Comparison of ENCODE assay signal across 34 mouse cellular contexts in the genomic region with DNA sequence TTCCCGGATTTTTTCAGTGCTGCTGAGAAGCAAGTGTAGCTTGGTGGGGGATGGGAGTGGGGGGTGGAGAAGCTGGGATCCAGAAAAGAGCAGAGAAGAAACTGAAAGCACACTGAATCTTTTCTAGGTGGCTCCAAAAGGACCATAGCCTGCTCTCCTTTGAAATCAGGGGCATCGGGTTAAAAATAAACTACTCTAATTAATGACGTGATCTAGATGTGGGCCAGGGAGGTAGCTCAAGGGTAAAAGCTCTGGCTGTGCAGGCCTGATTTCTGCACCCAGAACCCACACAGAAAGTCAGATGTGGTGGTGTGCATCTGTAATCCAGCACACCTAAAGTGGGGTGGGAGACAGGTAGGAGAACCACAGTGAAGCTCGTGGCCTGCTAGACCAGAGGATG. TPM values are rescaled to one million over a fixed set of nuclear protein-coding genes. Genes with fewer than 3 reads are reported as not detected.
DNase-seq lines count a peak whose midpoint lies in the region; ATAC-seq and TF ChIP-seq lines count a peak whose summit lies in the region.
"Had no signal": no experiment of that assay in that cellular context is flagged by ENCODE, and none has a peak within 500 bp of the region (broad histone marks: within the 10 kb centered on the region; RNA-seq: fewer than 3 reads in every experiment).

No protein-coding gene starts in this region.

- no peak overlapping the region for H3K9ac ChIP-seq in kidney, embryonic 15.5 days
- H3K9ac ChIP-seq in limb, embryonic 14.5 days (ENCODE audit: low read depth, low read length, severe bottlenecking) = no peak overlapping the region
- H3K9ac ChIP-seq: embryonic facial prominence, embryonic 12.5 days; heart, embryonic 13.5 days; intestine, embryonic 15.5 days; liver, embryonic 14.5 days; neural tube, embryonic 15.5 days had no signal

- H3K27ac ChIP-seq in heart, embryonic 10.5 days = 0 out of 2 replicates have a peak overlapping the region, but pooled peaks have one; percentile 16
- H3K27ac ChIP-seq in kidney, embryonic 15.5 days = peak overlapping the region; percentile 63
- H3K27ac ChIP-seq in embryonic facial prominence, embryonic 10.5 days (replicated peaks) = peak overlapping the region; percentile 52
- H3K27ac ChIP-seq in limb, embryonic 14.5 days (replicated peaks; ENCODE audit: low read depth, low read length) = 0 out of 2 replicates have a peak overlapping the region, but pooled peaks have one; percentile 20
- H3K27ac ChIP-seq: embryonic facial prominence, embryonic 12.5 days; gastrocnemius, adult 2 months; heart, adult 2 months; heart, embryonic 13.5 days; hindbrain, postnatal 0 days; intestine, embryonic 15.5 days; liver, embryonic 14.5 days; macrophage; neural tube, embryonic 15.5 days; stomach, postnatal 0 days had no signal

- intact Hi-C loops in heart, postnatal 14 days (cut with DNase I) = no loop called here

- H3K27me3 ChIP-seq in heart, embryonic 10.5 days (ENCODE audit: insufficient read depth, poor library complexity, severe bottlenecking) = 0 out of 2 replicates have a peak, but pooled peaks cover 4% of the 10 kb centered on the region
- H3K27me3 ChIP-seq in kidney, embryonic 15.5 days = no peaks in the 10 kb centered on the region
- peaks cover 25% of the 10 kb centered on the region for H3K27me3 ChIP-seq in embryonic facial prominence, embryonic 10.5 days (replicated peaks; ENCODE audit: low read depth, poor library complexity, severe bottlenecking)
- H3K27me3 ChIP-seq in limb, embryonic 14.5 days (ENCODE audit: control insufficient read depth, insufficient read depth, low read length) = no peaks in the 10 kb centered on the region
- H3K27me3 ChIP-seq: embryonic facial prominence, embryonic 12.5 days; heart, embryonic 13.5 days; intestine, embryonic 15.5 days had no signal

- TF ChIP-seq POLR2A in limb, embryonic 14.5 days (IDR thresholded peaks at IDR 0.05; ENCODE audit: borderline replicate concordance, extremely low read depth, insufficient read depth, insufficient read length) = no peak

- 44% methylated on average over 4 of the region's 4 CpGs for WGBS in heart, embryonic 10.5 days
- 42% methylated on average over 4 of the region's 4 CpGs for WGBS in kidney, embryonic 15.5 days
- WGBS in embryonic facial prominence, embryonic 10.5 days = 72% methylated on average over 4 of the region's 4 CpGs
- WGBS in limb, embryonic 14.5 days = 48% methylated on average over 4 of the region's 4 CpGs

- no peak overlapping the region for H3K4me2 ChIP-seq in kidney, embryonic 15.5 days
- no peak overlapping the region for H3K4me2 ChIP-seq in limb, embryonic 14.5 days (replicated peaks; ENCODE audit: low read depth, low read length, severe bottlenecking)
- H3K4me2 ChIP-seq: embryonic facial prominence, embryonic 12.5 days; heart, embryonic 13.5 days; intestine, embryonic 15.5 days; neural tube, embryonic 15.5 days had no signal

- ATAC-seq in kidney, embryonic 15.5 days (replicated peaks; ENCODE audit: low FRiP score) = no peak
- ATAC-seq in limb, embryonic 14.5 days (ENCODE audit: low FRiP score, low read depth) = no peak
- ATAC-seq: forebrain, embryonic 16.5 days; hindbrain, postnatal 0 days; intestine, embryonic 15.5 days had no signal

- no peak overlapping the region for H3K4me3 ChIP-seq in heart, embryonic 10.5 days
- H3K4me3 ChIP-seq in kidney, embryonic 15.5 days (replicated peaks) = no peak overlapping the region
- H3K4me3 ChIP-seq in embryonic facial prominence, embryonic 10.5 days = no peak overlapping the region
- no peak overlapping the region for H3K4me3 ChIP-seq in limb, embryonic 14.5 days (replicated peaks; ENCODE audit: low read length)
- H3K4me3 ChIP-seq: embryonic facial prominence, embryonic 12.5 days; gastrocnemius, adult 2 months; heart, adult 2 months; heart, embryonic 13.5 days; intestine, embryonic 15.5 days; neural tube, embryonic 15.5 days had no signal

- DNase-seq in heart, embryonic 10.5 days (ENCODE audit: low spot score) = no peak
- DNase-seq in heart, postnatal 14 days = no peak
- no peak for DNase-seq in kidney, postnatal 4 days
- DNase-seq in embryonic facial prominence, embryonic 10.5 days (ENCODE audit: low spot score) = no peak
- DNase-seq in limb, embryonic 14.5 days (ENCODE audit: low spot score) = no peak
- no peak for DNase-seq in retina, postnatal 1 day
- DNase-seq: adrenal gland, adult 8-10 months; cerebellum, adult 11 months; cerebellum, adult 9-10 months; cerebellum, postnatal 36 days; gastrocnemius, adult 2 months; gastrocnemius, postnatal 36 days; heart, adult 2 months; heart, postnatal 10 days; layer of hippocampus, postnatal 36 days; left cerebral cortex, postnatal 4 days; lung, adult 2 months; lung, postnatal 10 days; midbrain, embryonic 14.5 days; right cerebral cortex, adult 18-20 months; spleen, adult 18-20 months; thymus, adult 18-20 months; thymus, postnatal 25 days had no signal

- H3K4me1 ChIP-seq in heart, embryonic 10.5 days = peaks cover 62% of the 10 kb centered on the region
- H3K4me1 ChIP-seq in kidney, embryonic 15.5 days = peaks cover 73% of the 10 kb centered on the region
- peaks cover 72% of the 10 kb centered on the region for H3K4me1 ChIP-seq in embryonic facial prominence, embryonic 10.5 days
- peaks cover 35% of the 10 kb centered on the region for H3K4me1 ChIP-seq in limb, embryonic 14.5 days (ENCODE audit: control insufficient read depth, insufficient read depth, low read length)

- H3K9me3 ChIP-seq in heart, embryonic 10.5 days = no peaks in the 10 kb centered on the region
- no peaks in the 10 kb centered on the region for H3K9me3 ChIP-seq in kidney, embryonic 15.5 days (replicated peaks)
- no peaks in the 10 kb centered on the region; the same call in 1 of the 2 replicates for H3K9me3 ChIP-seq in embryonic facial prominence, embryonic 10.5 days
- H3K9me3 ChIP-seq in limb, embryonic 14.5 days (ENCODE audit: control insufficient read depth, low read length) = no peaks in the 10 kb centered on the region; the same call in 1 of the 2 replicates
- H3K9me3 ChIP-seq: embryonic facial prominence, embryonic 12.5 days; intestine, embryonic 15.5 days; neural tube, embryonic 15.5 days had no signal

- peaks cover 2% of the 10 kb centered on the region; the same call in 1 of the 2 replicates for H3K36me3 ChIP-seq in heart, embryonic 10.5 days
- no peaks in the 10 kb centered on the region for H3K36me3 ChIP-seq in kidney, embryonic 15.5 days
- H3K36me3 ChIP-seq in embryonic facial prominence, embryonic 10.5 days (replicated peaks) = no peaks in the 10 kb centered on the region
- no peaks in the 10 kb centered on the region for H3K36me3 ChIP-seq in limb, embryonic 14.5 days (ENCODE audit: control insufficient read depth, insufficient read depth, low read length)
- H3K36me3 ChIP-seq: embryonic facial prominence, embryonic 12.5 days; G1E; heart, embryonic 13.5 days; intestine, embryonic 15.5 days; neural tube, embryonic 15.5 days had no signal

RNA-seq across cellular contexts. Expression of gene Id2, which starts 30.7 kb away (rescaled TPM):
- 390 and 444 TPM in 2 replicates for polyA plus RNA-seq in heart, embryonic 10.5 days (2016; fragmentation: Nextera tagmentation; extraction: Ambion mirVana)
- total RNA-seq in heart, postnatal 14 days (2021) = 10 to 100 TPM; 13.6 to 14.6 TPM
- polyA plus RNA-seq in kidney, embryonic 15.5 days (2015; fragmentation: Nextera tagmentation; extraction: Ambion mirVana) = 518 and 543 TPM in 2 replicates
- 400 and 403 TPM in 2 replicates for polyA plus RNA-seq in embryonic facial prominence, embryonic 10.5 days (2016; fragmentation: Nextera tagmentation; extraction: Ambion mirVana)
- 162 and 165 TPM in 2 replicates for polyA plus RNA-seq in limb, embryonic 14.5 days (2012; rRNA removed)
- 317 and 350 TPM in 2 replicates for polyA plus RNA-seq in limb, embryonic 14.5 days (2014; fragmentation: Nextera tagmentation; extraction: Ambion mirVana)
- polyA plus RNA-seq: G1E had no signal
